Mouse (Mus musculus) intestine, postnatal 0 days (tissue): ENCODE measurements around the gene Camta1. TPM values are rescaled to one million over a fixed set of nuclear protein-coding genes. Genes with fewer than 3 reads are reported as not detected.

Experiments used
- ATAC-seq: fragments of 200-750 bp; cut with Nextera tagmentation; 2 replicates; pipeline ENCODE4 v1.8.0; 2017; ENCODE audit warnings: mild to moderate bottlenecking, moderate TSS enrichment, moderate library complexity
- H3K27ac ChIP-seq: fragments of 300-500 bp; sonication (generic); 2 replicates; pipeline ENCODE4 v1.5.1; 2014; ENCODE audit warnings: mild to moderate bottlenecking, low read depth, low read length, moderate library complexity
- H3K27me3 ChIP-seq: fragments of 300-500 bp; sonication (generic); replicated peaks from 2 replicates; pipeline ENCODE4 v1.6.1; 2014; ENCODE audit warnings: low read length, mixed read lengths; ENCODE audit not compliant: control insufficient read depth, insufficient read depth
- H3K36me3 ChIP-seq: fragments of 300-500 bp; sonication (generic); 2 replicates; pipeline ENCODE4 v1.6.1; 2014; ENCODE audit warnings: mild to moderate bottlenecking, moderate library complexity; ENCODE audit not compliant: control insufficient read depth, insufficient read depth
- H3K4me1 ChIP-seq: fragments of 300-500 bp; sonication (generic); replicated peaks from 2 replicates; pipeline ENCODE4 v1.6.1; 2014; ENCODE audit warnings: antibody characterized with exemption, low read length, mixed read lengths; ENCODE audit not compliant: control insufficient read depth, insufficient read depth
- H3K4me2 ChIP-seq: fragments of 300-500 bp; sonication (generic); replicated peaks from 2 replicates; pipeline ENCODE4 v1.6.1; 2014; ENCODE audit warnings: low read depth, mild to moderate bottlenecking, moderate library complexity
- H3K4me3 ChIP-seq: fragments of 300-500 bp; sonication (generic); 2 replicates; pipeline ENCODE4 v1.5.1; 2014; ENCODE audit warnings: low read depth, low read length
- H3K9ac ChIP-seq: fragments of 300-500 bp; sonication (generic); 2 replicates; pipeline ENCODE4 v1.6.1; 2014; ENCODE audit warnings: mild to moderate bottlenecking, low read depth, low read length
- H3K9me3 ChIP-seq: fragments of 300-500 bp; sonication (generic); 2 replicates; pipeline ENCODE4 v1.6.1; 2016; ENCODE audit warnings: mixed run types; ENCODE audit not compliant: control insufficient read depth
- CTCF ChIP-seq: sonication (generic); IDR thresholded peaks from 2 replicates; pipeline ENCODE4 v1.5.1; 2016; ENCODE audit warnings: low read depth, mild to moderate bottlenecking, control low read depth, antibody characterized with exemption, moderate library complexity
- whole genome bisulfite sequencing: fragments of 180-500 bp; shearing (Covaris S2); extraction: QIAGEN DNeasy Blood & Tissue Kit; methylation state at CpG from one replicate; pipeline ENCODE4 v1.1.7; 2014; 5-methylcytosine and 5-hydroxymethylcytosine counted together
- polyA plus RNA-seq: library from polyadenylated mRNA; unstranded; fragments of >200 nt; fragmentation: Nextera tagmentation; extraction: Ambion mirVana; gene quantifications from 2 replicates; pipeline ENCODE4 v1.2.1, GENCODE M21; 2015

Camta1 gene
- polyA plus RNA-seq, 1 experiment from 2014 or later: 54.1 TPM

DNA sequence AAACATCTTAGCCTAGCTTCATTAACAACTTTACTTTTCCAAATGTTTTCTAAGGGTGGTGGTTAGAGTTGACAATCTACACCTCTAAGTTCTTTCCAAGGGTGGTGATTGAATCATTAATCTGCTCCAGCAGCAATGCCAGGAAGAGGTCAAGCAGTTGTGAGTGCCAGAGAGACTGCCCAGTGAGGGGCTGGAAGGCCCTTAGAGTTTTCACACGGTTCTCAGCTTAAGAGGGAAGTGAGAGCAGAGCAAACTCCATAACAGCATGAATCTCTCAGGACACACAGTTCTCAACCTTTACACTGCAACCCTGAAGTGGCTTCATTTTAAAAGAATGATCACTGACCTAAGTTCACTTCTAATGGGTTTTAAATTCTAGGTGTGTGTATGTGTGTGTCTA lies 886.5 kb downstream of the Camta1 start:
- H3K9ac ChIP-seq: no peak overlapping the region
- no peak for ATAC-seq
- no peak overlapping the region for H3K27ac ChIP-seq
- H3K4me2 ChIP-seq: no peak overlapping the region
- TF ChIP-seq CTCF: no peak
- H3K36me3 ChIP-seq: no peaks in the 10 kb centered on the region
- H3K27me3 ChIP-seq: no peaks in the 10 kb centered on the region
- H3K4me3 ChIP-seq: no peak overlapping the region
- H3K9me3 ChIP-seq: no peaks in the 10 kb centered on the region
- H3K4me1 ChIP-seq: no peaks in the 10 kb centered on the region
- 30% methylated on average over 1 of the region's 1 CpGs for WGBS

- Histone ChIP-seq H3K27ac (no peak overlapping the region), H3K4me1 (no peaks in the 10 kb centered on the region), H3K4me2 (no peak overlapping the region), H3K27me3 (no peaks in the 10 kb centered on the region), H3K4me3 (no peak overlapping the region), H3K9ac (no peak overlapping the region), H3K9me3 (no peaks in the 10 kb centered on the region), H3K36me3 (no peaks in the 10 kb centered on the region)
- no peak for ATAC-seq
- 79% methylated on average over 8 of the region's 8 CpGs for WGBS
- no peak for TF ChIP-seq CTCF
Observed at GRCm38 (mm10) chr4:150973264-150973663, 888.4 kb downstream of the Camta1 start.

GRCm38 (mm10) chr4:150968956-150969355 lies 892.7 kb downstream of the Camta1 start:
- Histone ChIP-seq H3K9me3 (no peaks in the 10 kb centered on the region), H3K4me1 (no peaks in the 10 kb centered on the region), H3K4me3 (no peak overlapping the region), H3K27ac (no peak overlapping the region), H3K9ac (no peak overlapping the region), H3K27me3 (no peaks in the 10 kb centered on the region), H3K36me3 (no peaks in the 10 kb centered on the region), H3K4me2 (no peak overlapping the region)
- TF ChIP-seq CTCF: no peak
- 76% methylated on average over 8 of the region's 8 CpGs for WGBS
- ATAC-seq: no peak

GRCm38 (mm10) chr4:150966556-150966955 lies 895.1 kb downstream of the Camta1 start:
- H3K27ac ChIP-seq: no peak overlapping the region
- TF ChIP-seq CTCF: peak; percentile 83
- no peak overlapping the region for H3K9ac ChIP-seq
- no peak for ATAC-seq
- 16% methylated on average over 7 of the region's 7 CpGs for WGBS
- H3K4me1 ChIP-seq: no peaks in the 10 kb centered on the region
- no peaks in the 10 kb centered on the region for H3K27me3 ChIP-seq
- H3K9me3 ChIP-seq: no peaks in the 10 kb centered on the region
- no peaks in the 10 kb centered on the region for H3K36me3 ChIP-seq
- H3K4me2 ChIP-seq: no peak overlapping the region
- H3K4me3 ChIP-seq: no peak overlapping the region

DNA sequence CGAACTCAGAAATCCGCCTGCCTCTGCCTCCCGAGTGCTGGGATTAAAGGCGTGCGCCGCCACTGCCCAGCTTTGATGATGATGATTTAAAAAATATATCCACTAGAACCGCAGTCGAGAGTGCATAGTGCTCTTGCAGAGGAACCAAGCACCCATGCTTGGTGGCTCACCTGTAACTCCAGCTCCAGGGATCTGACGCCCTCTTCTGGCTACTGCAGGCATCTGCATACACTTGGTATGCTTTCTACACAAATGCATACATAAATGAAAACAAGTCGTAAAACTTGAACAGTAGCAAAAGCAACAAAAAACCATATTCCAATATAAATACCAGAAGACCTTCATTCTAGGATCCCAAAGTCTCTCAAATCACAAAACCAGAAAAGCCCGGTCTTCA lies 896.1 kb downstream of the Camta1 start:
- Histone ChIP-seq H3K4me3 (no peak overlapping the region), H3K4me2 (no peak overlapping the region), H3K36me3 (no peaks in the 10 kb centered on the region), H3K27me3 (no peaks in the 10 kb centered on the region), H3K9me3 (no peaks in the 10 kb centered on the region), H3K27ac (no peak overlapping the region), H3K9ac (no peak overlapping the region), H3K4me1 (no peaks in the 10 kb centered on the region)
- ATAC-seq: no peak
- TF ChIP-seq CTCF: no peak; the same call in 1 of the 2 replicates
- 68% methylated on average over 11 of the region's 11 CpGs for WGBS

DNA sequence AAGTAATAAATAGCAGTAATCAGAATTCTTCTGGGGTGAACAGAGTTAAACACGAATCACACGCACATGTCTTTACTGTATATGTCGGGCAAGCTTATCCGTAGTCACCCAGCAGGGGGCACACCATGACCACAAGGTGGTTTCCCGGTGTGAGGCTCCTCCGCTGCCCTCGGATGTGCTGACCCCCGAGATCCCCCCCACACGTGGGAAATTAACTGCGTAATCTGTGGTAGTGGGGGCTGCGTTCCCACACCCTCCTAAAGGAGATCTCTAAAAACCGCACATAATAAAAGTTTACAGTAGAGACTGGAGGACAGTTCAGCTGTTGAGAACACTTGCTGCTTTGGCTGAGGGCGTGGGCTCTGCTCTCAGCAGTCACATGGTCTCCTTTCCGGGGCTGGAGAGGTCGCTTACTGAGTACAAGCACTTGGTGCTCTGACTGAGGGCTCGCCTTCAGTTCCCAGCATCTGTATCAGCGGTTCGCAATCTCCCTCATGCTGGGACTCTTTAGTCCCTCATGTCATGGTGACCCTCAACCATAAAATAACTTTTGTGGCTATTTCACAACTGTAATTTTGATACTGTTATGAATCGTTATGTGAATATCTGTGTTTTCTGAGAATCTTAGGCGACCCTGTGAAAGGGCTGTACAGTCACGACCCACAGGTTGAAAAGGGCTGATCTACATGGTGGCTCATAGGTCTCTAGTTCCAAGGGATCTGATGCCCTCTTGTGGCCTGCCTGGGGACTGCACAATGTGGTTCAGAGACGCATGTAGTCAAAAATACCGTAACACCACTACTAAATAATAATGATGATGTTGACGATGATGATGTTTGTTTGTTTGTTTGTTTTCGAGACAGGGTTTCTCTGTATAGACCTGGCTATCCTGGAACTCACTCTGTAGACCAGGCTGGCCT lies 896.8 kb downstream of the Camta1 start:
- no peak overlapping the region for H3K9ac ChIP-seq
- WGBS: 13% methylated on average over 25 of the region's 25 CpGs
- no peaks in the 10 kb centered on the region for H3K9me3 ChIP-seq
- H3K4me2 ChIP-seq: peak overlapping the region; percentile 60
- peak; percentile 87 for TF ChIP-seq CTCF
- H3K4me3 ChIP-seq: peak overlapping the region; percentile 27
- ATAC-seq: peak; percentile 61
- no peaks in the 10 kb centered on the region for H3K4me1 ChIP-seq
- no peaks in the 10 kb centered on the region for H3K36me3 ChIP-seq
- H3K27me3 ChIP-seq: no peaks in the 10 kb centered on the region
- H3K27ac ChIP-seq: no peak overlapping the region
